Mouse (Mus musculus) brain, embryonic 14.5 days (tissue): Measurements from ENCODE around the gene Slc17a1.

Experiments used
- CTCF ChIP-seq: fragments of 200-500 bp; IDR thresholded peaks from 2 replicates; pipeline ENCODE4 v1.5.1; 2012; ENCODE audit warnings: inconsistent platforms, mild to moderate bottlenecking, moderate library complexity, borderline replicate concordance; ENCODE audit not compliant: insufficient read depth, insufficient read length; ENCODE audit errors: extremely low read depth
- POLR2A ChIP-seq: fragments of 200-500 bp; IDR thresholded peaks from 2 replicates; pipeline ENCODE4 v1.6.1; 2012; ENCODE audit warnings: mild to moderate bottlenecking, inconsistent platforms, borderline replicate concordance; ENCODE audit not compliant: poor library complexity, insufficient read depth, insufficient read length, severe bottlenecking; ENCODE audit errors: extremely low read depth

GRCm38 (mm10) chr13:23879636-23880035 is 12.1 kb downstream of the Slc17a1 start:
- no peak for TF ChIP-seq CTCF
- no peak for TF ChIP-seq POLR2A
